Mouse (Mus musculus) natural killer cell, adult 2 months (primary cell): ENCODE results near the gene Kcnj15.
A peak's percentile ranks its signal among the peaks of the same experiment; 100 is the strongest.

Source experiments
- DNase-seq, 2 experiments: peaks; one replicate each; pipeline ENCODE4 v3.0.0; 2022; ENCODE audit warnings: low spot score in 2 of 2

Gene Kcnj15

DNA sequence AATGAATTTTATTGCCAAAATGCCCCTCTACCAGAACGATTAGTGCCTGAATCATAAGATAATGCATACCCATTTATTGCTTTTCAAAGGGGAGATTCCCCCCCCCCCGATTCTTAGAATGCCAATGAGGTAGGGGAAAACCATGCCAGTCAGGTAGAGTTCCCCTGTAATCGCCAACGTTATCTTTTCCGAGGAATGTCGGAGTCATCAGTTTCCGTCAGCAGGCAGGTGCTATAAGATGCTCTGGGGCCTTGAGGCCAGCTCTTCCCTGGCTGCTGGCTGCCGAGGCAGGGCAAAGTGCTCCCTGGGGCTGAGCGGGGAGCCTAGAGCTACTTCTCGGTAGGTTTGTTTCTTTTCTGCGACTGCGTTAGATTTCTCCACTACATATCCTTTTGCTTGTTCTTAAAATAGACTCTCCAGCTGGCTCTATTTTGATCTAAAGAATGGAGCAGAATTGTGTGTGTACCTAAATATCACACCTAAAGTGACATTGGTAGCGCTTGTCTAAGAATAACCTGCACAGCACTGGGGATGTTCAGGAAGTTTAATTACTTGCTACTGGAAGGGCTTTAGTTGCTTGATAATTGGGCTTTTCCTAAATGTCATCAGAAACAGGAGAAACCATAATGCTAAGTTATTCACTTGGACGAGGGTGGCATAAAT lies 35.6 kb downstream of the Kcnj15 start:
- no peak for DNase-seq

DNA sequence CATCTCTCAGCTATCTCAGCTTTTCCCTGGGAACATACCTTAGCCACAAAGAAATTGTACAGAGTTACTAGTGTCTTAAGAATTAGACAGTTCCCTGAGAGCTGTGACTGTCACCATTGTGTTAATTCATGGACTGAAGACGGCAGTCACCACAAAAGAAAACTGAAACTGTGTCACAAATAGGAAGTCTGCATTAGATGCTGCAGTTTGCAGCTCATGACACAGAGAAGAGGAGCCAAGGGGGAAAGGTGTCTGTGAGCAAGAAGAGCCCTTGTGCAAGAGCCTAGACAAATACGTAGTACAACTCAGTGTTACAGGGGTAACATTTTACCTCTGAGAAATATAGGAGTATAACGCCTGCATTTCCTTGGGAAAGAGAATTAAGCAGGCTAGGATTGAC lies 40.3 kb downstream of the Kcnj15 start:
- no peak for DNase-seq

DNA sequence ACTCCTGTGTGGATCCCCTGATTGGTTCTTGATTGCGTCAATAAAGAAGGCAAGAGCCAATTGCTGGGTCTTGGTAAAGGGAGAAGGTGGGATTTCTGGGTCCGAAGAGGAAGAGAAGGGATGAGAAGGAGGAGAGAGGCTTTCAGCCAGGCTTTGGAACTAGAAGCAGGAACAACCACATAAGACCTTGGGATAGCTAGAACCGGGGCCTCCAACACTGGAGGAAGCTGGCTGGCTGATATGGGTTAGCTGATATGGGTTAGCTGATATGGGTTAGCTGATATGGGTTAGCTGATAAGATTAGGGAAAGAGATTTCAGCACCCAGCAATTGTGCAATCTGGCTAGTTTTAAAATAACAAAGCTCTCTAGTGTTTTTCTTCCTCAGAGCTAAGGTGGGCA lies 44.3 kb downstream of the Kcnj15 start:
- DNase-seq, result no peak

DNA sequence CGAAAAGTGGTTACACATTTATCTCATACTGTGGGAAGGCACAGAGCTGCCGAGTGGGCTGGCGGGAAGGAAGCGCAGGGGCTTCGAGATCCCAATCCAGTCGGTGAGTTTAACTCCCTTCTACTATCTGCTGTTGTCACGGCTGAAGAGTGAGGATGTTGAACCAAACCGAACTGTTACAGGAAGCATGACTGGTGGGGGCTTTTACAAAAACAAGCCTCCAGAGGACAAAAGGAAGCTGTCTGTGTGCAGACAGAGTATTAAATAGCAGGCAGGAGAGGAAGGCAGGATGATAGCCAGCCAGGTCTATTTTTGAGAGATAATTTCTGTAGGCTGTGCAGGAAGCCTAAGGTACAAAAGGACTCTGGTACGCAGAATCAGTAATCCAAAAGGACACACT lies 46.3 kb downstream of the Kcnj15 start:
- DNase-seq, result no peak

DNA sequence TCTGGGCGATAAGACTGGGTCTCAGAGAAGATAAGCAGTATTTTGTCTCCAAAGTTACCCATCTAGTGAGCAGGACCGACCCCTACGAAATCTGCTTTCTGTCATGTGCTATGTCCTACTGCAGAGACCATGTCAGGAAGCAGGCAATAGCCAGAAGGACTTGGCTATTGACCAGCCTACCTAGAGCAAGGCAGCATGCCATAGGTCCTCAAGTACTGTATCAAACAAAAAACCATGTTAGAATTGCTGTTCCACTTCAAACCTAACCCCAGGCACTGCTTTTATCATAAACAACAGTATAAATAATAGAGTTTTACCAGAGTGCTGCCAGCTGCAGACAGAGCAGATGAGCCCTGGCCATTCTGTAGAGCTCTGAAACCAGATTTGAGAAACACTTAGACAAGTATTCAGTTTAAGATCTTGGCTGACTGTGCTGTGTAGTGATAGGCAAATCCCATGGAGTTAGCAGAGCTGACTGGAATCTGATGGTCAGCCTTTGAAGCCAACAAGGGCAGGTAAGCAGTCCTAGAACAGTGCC lies 50.5 kb downstream of the Kcnj15 start:
- DNase-seq, result no peak

DNA sequence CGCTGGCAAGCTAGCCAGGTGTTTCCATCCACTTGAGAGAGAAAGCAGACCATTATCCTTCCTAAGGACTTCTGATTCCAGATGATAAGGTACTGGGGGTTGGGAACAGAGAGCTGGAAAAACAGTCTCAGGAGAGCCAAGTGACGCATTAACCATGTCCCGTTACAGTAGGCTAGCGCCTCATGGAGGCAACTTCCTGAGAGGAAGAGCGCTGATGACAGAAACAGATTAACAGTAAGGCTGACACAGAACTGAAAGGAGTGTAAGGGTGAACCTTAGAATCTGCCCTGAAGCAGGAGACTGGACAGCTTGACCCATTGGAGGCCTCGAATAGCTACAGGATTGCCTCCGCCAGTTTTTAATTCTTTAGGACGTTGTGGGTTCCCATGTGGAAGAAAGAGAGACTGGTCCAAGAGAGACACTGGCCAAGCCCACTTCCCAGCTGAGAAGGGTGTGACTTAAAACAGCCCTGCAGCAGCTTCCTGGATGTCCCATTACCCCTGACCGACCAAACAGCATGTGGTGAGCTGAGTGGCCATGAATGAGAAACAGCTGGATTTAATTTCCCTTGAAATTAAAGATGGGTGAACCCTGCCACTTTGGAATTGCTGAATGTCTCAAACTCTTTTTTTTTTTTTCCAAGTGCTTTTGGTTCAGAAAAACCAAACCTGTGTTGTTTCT lies 64.7 kb downstream of the Kcnj15 start:
- DNase-seq, result no peak

DNA sequence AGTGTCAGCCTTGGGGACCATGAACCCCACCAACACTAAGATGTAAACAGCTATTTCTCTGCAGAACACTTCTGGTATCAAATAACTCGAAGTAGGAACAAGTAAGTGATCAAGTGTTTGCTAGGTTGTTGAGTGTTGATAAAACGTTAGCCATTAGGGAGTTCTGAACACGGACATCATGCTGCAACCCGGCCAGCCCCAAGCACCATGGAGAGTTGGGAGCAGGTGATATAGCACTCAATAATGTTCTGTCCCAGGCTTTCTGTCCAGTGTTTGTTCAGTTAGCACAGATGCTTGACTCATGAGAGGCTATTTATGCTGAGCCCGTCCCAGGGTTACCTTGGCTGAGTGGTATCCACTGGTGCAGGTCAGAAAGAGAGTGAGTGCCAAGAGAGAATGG lies 74.8 kb downstream of the Kcnj15 start:
- no peak for DNase-seq

DNA sequence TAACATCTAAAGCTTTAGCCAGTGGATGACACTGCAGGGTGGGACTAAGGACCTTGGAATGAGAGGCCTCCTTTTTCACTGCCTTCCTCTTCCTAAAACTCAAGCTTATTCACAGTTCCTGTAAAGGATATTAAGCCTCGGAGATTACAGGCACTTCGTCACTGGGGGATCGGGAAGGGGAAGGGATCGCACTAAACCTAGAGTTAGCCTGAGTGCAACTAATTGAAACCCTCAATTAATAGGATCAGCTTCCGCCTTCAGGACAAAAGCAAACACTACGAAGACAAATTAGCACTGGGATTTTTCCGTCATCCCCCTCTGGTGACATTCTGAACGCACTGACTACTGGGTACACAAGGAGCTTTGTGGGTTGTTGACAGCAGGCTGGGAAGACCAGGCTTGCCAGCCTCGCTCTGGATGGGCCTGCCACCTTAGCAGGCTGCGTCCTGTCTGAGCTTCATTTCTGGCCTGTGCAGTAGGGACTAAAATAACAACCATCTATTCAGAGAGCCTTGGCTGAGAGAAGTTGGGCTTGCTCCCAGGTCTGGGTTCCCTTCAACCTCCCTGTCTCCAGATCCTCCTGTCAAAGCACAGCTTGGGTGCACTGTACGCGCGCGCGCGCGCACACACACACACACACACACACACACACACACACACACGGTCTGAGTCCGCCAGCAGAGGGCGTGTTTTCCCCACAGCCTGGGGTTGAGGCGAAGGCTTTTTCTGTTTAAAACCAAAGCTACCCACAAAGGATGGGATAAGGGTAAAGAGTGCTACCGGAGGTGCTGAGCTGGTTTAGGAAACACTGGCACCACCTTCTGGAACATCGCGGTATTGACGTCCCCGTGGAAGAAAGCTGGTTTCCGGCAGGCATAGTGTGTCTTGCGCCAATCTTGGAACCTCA lies 83.8 kb downstream of the Kcnj15 start:
- DNase-seq, result peak; percentile 14 to 63

DNA sequence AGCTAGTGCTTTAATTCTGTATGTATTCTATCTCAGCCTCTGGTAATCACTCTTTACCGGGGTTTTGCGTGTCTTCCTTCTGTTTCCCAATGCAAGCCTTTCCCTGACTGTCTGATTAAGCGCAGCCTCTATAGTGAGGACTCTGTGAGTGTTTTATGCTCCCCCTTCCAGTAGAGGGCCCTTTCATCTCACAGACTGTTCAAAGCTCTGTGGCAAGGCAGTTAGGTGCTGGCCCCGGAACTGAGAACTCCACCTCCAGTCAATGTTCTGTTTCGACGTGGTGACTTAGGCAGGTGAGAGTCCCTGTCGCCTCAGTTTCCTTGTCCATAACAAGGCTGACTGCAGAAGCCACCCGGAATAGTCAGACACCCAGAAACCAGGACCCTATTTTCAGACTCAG lies 84.7 kb downstream of the Kcnj15 start:
- no peak for DNase-seq

DNA sequence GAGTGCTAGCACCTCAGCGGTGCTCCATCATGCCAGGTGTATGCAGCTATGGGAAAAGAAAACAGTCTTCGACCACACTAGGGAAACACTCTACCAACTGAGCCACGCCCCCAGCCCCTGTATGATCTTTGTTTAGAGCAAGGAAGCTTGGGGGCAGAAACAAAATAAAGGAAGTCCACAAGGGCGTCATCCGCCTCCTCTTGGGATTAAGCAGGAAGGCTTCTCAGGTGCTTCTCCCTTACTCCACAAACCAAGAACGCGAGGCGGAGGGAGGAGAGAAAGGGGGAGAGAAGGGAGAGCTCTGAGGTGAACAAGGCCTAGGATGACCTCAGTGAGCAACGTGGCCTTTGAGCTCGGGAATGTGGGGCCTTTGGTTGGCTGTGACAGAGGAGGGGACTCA lies 87.6 kb downstream of the Kcnj15 start:
- DNase-seq, result no peak

DNA sequence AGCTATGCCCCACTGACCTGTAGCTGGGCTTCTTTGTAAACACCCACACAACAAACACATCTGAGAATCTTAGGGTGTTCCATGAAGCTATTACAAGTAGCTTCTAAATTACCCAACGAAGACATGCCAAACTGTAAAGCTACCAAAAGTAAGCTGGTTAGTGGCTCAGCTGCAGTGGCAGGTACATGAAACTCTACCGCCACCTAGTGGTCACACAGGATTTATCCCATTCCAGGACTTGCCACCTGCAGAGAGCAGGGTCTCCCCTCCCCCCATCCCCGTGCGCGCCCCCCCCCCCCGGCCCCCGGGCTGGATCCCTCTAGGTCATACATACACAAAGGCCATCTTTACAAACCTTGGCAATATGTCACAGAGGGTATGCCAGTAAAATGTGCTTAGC lies 88.5 kb downstream of the Kcnj15 start:
- peak; percentile 27 to 65 for DNase-seq

DNA sequence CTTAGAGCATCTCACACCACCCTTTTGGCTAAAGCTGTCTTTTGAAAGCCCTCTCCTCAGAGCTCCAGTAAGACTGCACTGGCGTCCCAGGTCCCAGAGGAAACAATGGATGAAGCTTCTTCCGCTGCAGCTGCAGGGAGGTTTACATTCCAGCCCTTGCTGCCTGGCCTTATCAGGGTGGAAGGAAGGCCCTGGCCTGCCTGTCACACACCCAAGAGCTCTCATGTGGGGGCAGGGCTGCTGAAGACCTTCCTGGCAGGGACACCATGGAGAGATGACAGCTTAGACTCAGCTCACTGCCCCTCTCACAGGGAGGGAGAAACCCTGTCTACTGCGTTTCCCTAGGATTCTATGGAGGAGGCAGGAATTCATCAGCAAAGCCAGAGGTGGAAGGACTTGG lies 89.8 kb downstream of the Kcnj15 start:
- no peak for DNase-seq

DNA sequence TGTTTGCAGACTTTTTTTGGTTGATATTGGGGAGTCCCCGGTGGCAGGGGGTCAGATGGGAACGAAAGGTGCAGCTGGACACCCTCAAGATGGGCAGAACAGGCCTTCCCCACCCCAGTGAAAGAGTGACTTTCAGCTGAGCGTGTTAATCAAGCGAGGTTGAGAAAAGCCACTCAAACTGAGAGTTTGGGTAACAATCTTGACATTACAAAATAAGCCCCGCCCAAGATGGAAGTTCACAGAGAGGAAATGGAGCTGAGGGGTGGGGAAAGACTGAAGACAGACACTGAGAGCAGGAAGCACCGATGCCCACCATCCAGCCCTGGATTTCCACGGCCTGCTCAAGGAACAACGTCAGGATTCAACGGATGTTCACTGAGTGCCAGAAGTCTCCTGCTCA lies 91.2 kb downstream of the Kcnj15 start:
- DNase-seq, result no peak

DNA sequence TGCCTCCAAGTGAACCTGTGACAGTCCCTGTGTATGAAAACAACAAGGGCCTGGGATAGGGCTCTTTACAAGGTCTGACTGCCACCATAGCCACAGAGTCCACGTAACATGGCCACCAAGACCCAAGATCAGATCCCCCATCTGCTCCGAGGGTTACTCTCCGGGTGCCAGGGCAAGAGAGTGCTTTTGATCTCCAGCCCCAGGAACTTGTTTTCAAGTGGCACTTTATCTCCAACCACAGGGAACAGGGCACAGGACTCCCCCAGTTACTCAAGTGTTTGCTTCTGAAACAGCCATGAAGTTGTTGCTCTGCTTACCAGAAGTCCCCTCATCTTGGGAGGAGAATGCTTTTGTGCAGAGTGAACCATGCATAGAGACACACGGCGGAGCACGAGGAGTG lies 92.0 kb downstream of the Kcnj15 start:
- no peak for DNase-seq

DNA sequence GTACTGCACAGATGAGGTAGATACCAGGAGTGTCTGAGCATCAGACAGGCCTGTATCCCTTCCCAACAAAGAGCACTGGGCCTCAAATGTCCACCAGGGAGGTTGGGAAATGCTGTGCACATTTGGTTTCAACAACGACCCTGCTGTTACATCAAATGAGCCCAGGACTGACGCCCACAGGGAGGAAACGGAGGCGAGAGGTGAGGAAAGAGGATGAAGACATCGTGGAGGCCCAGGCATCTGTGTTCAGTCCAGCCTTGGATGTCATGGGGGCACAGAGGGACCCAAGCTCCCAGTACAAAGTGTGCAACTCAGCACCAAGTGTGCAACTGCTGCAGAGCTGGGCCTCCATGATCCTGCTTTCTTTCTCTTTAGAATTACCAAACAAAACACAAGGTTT lies 92.4 kb downstream of the Kcnj15 start:
- no peak for DNase-seq
